17 mouse cellular contexts compared by ENCODE assay signal in genomic region chr4:64451946-64452345, GRCm38 (mm10).
DNase-seq lines count a peak whose midpoint lies in the region; ATAC-seq lines count a peak whose summit lies in the region.
"Had no signal": no experiment of that assay in that cellular context is flagged by ENCODE, and none has a peak within 500 bp of the region (broad histone marks: within the 10 kb centered on the region; RNA-seq: fewer than 3 reads in every experiment).

No protein-coding gene starts in this region.

- no peak overlapping the region for H3K27ac ChIP-seq in limb, embryonic 13.5 days
- no peak overlapping the region for H3K27ac ChIP-seq in limb, embryonic 10.5 days
- no peak overlapping the region for H3K27ac ChIP-seq in hindbrain, embryonic 12.5 days
- H3K27ac ChIP-seq in midbrain, embryonic 13.5 days, result no peak overlapping the region
- H3K27ac ChIP-seq: heart, adult 2 months had no signal

- H3K4me3 ChIP-seq in limb, embryonic 13.5 days, result no peak overlapping the region
- no peak overlapping the region for H3K4me3 ChIP-seq in limb, embryonic 10.5 days
- no peak overlapping the region for H3K4me3 ChIP-seq in hindbrain, embryonic 12.5 days
- no peak overlapping the region for H3K4me3 ChIP-seq in midbrain, embryonic 13.5 days (replicated peaks)
- H3K4me3 ChIP-seq: erythroblast, embryonic 14.5 days; heart, adult 2 months had no signal

- H3K9ac ChIP-seq in limb, embryonic 13.5 days, result no peak overlapping the region
- H3K9ac ChIP-seq in hindbrain, embryonic 12.5 days, result no peak overlapping the region
- no peak overlapping the region for H3K9ac ChIP-seq in midbrain, embryonic 13.5 days (replicated peaks)
- H3K9ac ChIP-seq: lung, embryonic 14.5 days had no signal

- no peak overlapping the region for H3K4me2 ChIP-seq in limb, embryonic 13.5 days (replicated peaks)
- no peak overlapping the region for H3K4me2 ChIP-seq in hindbrain, embryonic 12.5 days (replicated peaks)
- no peak overlapping the region for H3K4me2 ChIP-seq in midbrain, embryonic 13.5 days (replicated peaks)
- H3K4me2 ChIP-seq: lung, embryonic 14.5 days had no signal

- no peaks in the 10 kb centered on the region for H3K36me3 ChIP-seq in limb, embryonic 13.5 days
- H3K36me3 ChIP-seq in limb, embryonic 10.5 days, result no peaks in the 10 kb centered on the region
- no peaks in the 10 kb centered on the region for H3K36me3 ChIP-seq in hindbrain, embryonic 12.5 days
- H3K36me3 ChIP-seq in midbrain, embryonic 13.5 days, result no peaks in the 10 kb centered on the region

- 54% methylated on average over 1 of the region's 1 CpGs for WGBS in limb, embryonic 13.5 days
- 78% methylated on average over 1 of the region's 1 CpGs for WGBS in limb, embryonic 10.5 days
- 32% methylated on average over 1 of the region's 1 CpGs for WGBS in hindbrain, embryonic 12.5 days
- WGBS in midbrain, embryonic 13.5 days, result 9% methylated on average over 1 of the region's 1 CpGs

- 0 out of 2 replicates have a peak, but pooled peaks cover 3% of the 10 kb centered on the region for H3K4me1 ChIP-seq in limb, embryonic 13.5 days
- H3K4me1 ChIP-seq in limb, embryonic 10.5 days, result no peaks in the 10 kb centered on the region
- 0 out of 2 replicates have a peak, but pooled peaks cover 3% of the 10 kb centered on the region for H3K4me1 ChIP-seq in hindbrain, embryonic 12.5 days
- H3K4me1 ChIP-seq in midbrain, embryonic 13.5 days (replicated peaks), result peaks cover 4% of the 10 kb centered on the region

- peak; percentile 71; the same call in 1 of the 2 replicates for ATAC-seq in limb, embryonic 13.5 days (ENCODE audit: low FRiP score, low read depth)
- ATAC-seq in hindbrain, embryonic 12.5 days (ENCODE audit: low FRiP score), result peak; percentile 76
- peak; percentile 91 for ATAC-seq in midbrain, embryonic 13.5 days

- no peaks in the 10 kb centered on the region for H3K9me3 ChIP-seq in limb, embryonic 13.5 days
- H3K9me3 ChIP-seq in limb, embryonic 10.5 days (replicated peaks), result no peaks in the 10 kb centered on the region
- H3K9me3 ChIP-seq in hindbrain, embryonic 12.5 days (replicated peaks), result no peaks in the 10 kb centered on the region
- H3K9me3 ChIP-seq in midbrain, embryonic 13.5 days, result no peaks in the 10 kb centered on the region

- no peaks in the 10 kb centered on the region for H3K27me3 ChIP-seq in limb, embryonic 13.5 days
- H3K27me3 ChIP-seq in limb, embryonic 10.5 days (ENCODE audit: low read depth, poor library complexity, severe bottlenecking), result no peaks in the 10 kb centered on the region
- no peaks in the 10 kb centered on the region for H3K27me3 ChIP-seq in hindbrain, embryonic 12.5 days
- H3K27me3 ChIP-seq in midbrain, embryonic 13.5 days, result no peaks in the 10 kb centered on the region

- DNase-seq in limb, embryonic 10.5 days (ENCODE audit: low spot score), result no peak
- DNase-seq in spleen, postnatal 10 days (ENCODE audit: low spot score in 2 of 2), result no peak
- no peak for DNase-seq in lung, adult 18-20 months
- DNase-seq in kidney, postnatal 4 days, result no peak
- DNase-seq: adrenal gland, adult 8-10 months; B cell, adult 2 months; heart, adult 2 months; heart, postnatal 10 days; kidney, adult 11 months; kidney, postnatal 36 days; liver; lung, embryonic 14.5 days; thymus, postnatal 4 days had no signal
